Mouse (Mus musculus) adrenal gland, adult 18-20 months (tissue): ENCODE results near the gene Dph1. TPM values are rescaled to one million over a fixed set of nuclear protein-coding genes. Genes with fewer than 3 reads are reported as not detected.
"Not testable (repeated sequence)": the region's sequence is repeated elsewhere in the genome, so short reads cannot be mapped to it uniquely, and the experiment has no call there.

Experiments
- DNase-seq, 2 experiments: peaks; one replicate each; pipeline ENCODE4 v3.0.0; 2021 to 2022; ENCODE audit warnings: low spot score in 2 of 2
- total RNA-seq, 2 experiments: library from RNA; stranded (reverse); gene quantifications; 1 replicate in 1 of 2; 2 replicates in 1 of 2; pipeline ENCODE4 v1.2.3; 2021

The Dph1 gene
- total RNA-seq, 2 experiments from 2014 or later = 23.4 to 34.5 TPM

- DNase-seq = peak; percentile 81 to 84
These were observed 12.3 kb downstream of the Dph1 start, which contains the start of gene Ovca2 for GRCm38 (mm10) chr11:75178672-75179208. Gene Ovca2, minus strand, starts transcription at chr11:75178835.

- DNase-seq = no peak
These were observed 13.0 kb downstream of the Dph1 start for GRCm38 (mm10) chr11:75178011-75178410.

GRCm38 (mm10) chr11:75174574-75174973 lies 16.5 kb downstream of the Dph1 start:
- DNase-seq = not testable (repeated sequence)

- no peak for DNase-seq
These were observed 17.3 kb downstream of the Dph1 start for GRCm38 (mm10) chr11:75173799-75174165.

GRCm38 (mm10) chr11:75173095-75173798 lies 17.8 kb downstream of the Dph1 start:
- peak; percentile 89 to 94 for DNase-seq

GRCm38 (mm10) chr11:75172151-75173094 lies 18.6 kb downstream of the Dph1 start:
- DNase-seq = peak in 1 of 2 experiments; percentile 43

GRCm38 (mm10) chr11:75171186-75171865 lies 19.7 kb downstream of the Dph1 start:
- no peak for DNase-seq

GRCm38 (mm10) chr11:75170136-75170751 lies 20.8 kb downstream of the Dph1 start:
- DNase-seq = peak; percentile 89 to 95

- no peak for DNase-seq
These were observed 21.5 kb downstream of the Dph1 start, which contains the start of gene Hic1 for GRCm38 (mm10) chr11:75169405-75170080. Gene Hic1, minus strand, starts transcription at chr11:75169519.

GRCm38 (mm10) chr11:75168590-75169361 lies 22.3 kb downstream of the Dph1 start:
- peak; percentile 84 to 89 for DNase-seq

GRCm38 (mm10) chr11:75167643-75168589 lies 23.1 kb downstream of the Dph1 start:
- no peak for DNase-seq

- no peak for DNase-seq
These were observed 24.0 kb downstream of the Dph1 start for GRCm38 (mm10) chr11:75166861-75167642.

- no peak for DNase-seq
These were observed 24.7 kb downstream of the Dph1 start for GRCm38 (mm10) chr11:75166193-75166842.

- DNase-seq = peak; percentile 87 to 88
These were observed 25.4 kb downstream of the Dph1 start for GRCm38 (mm10) chr11:75165441-75166192.

- no peak for DNase-seq
These were observed 26.3 kb downstream of the Dph1 start for GRCm38 (mm10) chr11:75164750-75165149.

- no peak for DNase-seq
These were observed 27.0 kb downstream of the Dph1 start for GRCm38 (mm10) chr11:75164051-75164450.
